Mouse (Mus musculus) left cerebral cortex, adult 9 months (tissue): Measurements from ENCODE around the gene Ndel1.

Experiments
- DNase-seq, 2 experiments: peaks; one replicate each; pipeline ENCODE4 v3.0.0; 2022; ENCODE audit warnings: low spot score in 2 of 2

Ndel1 gene

DNA sequence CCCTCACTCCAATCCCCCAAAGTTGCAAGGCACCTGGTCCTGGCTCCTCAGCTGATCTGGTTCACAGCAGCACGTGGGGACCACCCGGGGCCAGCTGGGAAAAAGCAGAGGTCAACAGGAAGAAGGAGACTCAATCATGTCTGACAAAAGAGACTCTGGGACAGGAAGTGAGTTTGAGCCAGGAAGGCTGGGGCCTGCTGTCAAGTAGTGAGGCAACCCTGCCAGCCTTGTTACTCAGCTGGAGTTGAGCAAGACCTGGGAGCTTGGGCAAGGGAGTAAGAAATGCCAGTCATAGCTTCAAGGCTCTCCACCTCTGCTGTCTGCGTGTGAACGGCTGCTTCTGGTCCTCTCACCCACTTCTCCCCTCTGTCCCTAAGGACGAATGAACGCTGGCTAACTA is at the start of gene Ndel1:
TSS of gene Ndel1 (minus strand) at position 111 of the 400 bp plus-strand sequence.
- no peak for DNase-seq

DNA sequence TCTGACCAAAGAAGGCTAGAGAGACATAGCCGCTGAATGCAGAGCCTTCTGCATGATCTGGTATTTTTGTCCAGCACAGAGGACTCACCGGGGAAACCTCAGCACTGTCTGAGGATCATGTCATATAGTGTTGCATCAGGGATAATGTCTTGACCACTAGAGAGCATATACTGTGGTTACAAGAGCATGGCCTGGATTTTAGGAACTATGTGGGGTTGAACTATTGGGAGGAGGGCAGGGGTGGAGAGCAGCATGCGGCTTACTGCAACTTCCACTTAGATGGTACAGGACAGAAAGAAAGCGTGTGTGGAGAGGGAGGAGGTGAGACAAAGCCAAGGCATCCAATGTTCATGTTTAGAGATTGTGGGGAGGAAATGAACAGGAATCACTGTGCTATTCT is 42.9 kb upstream of the Ndel1 start:
- DNase-seq: no peak

DNA sequence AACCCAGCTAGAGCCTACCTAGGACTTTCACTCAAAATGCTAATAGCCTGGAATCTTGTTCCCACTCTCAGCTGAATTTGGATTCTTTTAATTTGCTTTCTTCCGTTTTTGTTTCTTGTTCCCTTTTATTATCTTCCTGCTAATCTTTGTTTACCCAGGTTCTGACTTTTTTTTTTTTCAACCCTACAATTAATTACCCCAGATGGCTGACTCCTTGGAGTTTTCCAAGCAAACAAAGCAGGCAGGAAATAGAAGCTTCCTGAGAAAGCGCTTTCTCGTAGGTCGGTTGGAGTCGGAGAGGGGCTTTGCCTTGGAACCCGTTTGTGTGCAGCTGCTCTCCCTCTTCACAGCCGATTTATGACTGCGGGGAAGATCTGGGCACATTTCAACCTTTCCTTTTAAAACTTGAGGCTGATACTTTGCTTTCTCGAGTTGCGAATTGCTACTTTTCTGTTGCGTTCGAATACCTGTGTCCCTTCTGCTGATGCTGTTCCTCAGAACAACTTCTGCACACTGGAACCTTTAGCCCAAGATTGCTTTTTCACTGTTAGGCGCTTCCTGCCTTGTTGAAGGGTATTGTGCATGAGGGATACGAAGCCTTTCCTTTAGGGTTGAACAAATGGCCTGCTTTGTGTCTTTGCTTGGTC is 40.0 kb upstream of the Ndel1 start:
- DNase-seq: no peak

- no peak for DNase-seq
These were observed 37.3 kb upstream of the Ndel1 start for GRCm38 (mm10) chr11:68908846-68909503.

DNA sequence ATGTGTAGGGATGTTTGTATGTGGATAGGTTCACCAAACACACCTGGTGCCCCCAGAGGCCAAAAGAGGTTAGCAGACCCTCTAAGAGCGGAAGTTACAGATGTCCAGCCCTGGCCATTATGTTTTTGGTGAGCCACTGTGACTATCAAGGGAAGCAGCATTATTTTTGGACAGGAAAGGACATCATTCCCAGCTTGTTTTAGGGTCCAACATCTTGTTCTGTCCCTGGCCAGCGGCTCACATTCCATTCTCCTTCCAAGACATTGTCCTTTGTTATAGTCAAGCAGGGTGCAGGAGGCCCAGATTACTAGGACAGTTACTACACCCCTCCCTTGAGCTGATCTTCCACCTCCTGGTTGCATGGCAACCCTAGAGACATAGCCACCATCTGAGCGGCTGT is 35.6 kb upstream of the Ndel1 start:
- DNase-seq: no peak

DNA sequence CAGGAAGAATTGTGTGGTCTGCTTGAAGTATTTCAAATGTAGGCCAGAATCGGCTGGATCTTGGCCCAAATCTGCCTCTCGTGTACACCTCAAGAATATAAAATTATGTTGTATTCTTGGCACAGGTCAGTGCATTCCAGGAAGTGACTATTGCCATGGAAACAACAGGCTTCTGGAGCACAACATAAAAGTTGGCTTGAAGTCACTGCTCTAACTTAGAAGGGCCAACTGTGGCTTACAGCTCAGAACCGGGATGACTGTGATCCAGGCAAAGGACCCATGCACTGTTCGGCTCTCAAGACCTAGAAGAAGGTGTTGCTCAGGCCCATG is 34.8 kb upstream of the Ndel1 start:
- no peak for DNase-seq

- DNase-seq: no peak
These were observed 34.2 kb upstream of the Ndel1 start for GRCm38 (mm10) chr11:68905665-68906460.

DNA sequence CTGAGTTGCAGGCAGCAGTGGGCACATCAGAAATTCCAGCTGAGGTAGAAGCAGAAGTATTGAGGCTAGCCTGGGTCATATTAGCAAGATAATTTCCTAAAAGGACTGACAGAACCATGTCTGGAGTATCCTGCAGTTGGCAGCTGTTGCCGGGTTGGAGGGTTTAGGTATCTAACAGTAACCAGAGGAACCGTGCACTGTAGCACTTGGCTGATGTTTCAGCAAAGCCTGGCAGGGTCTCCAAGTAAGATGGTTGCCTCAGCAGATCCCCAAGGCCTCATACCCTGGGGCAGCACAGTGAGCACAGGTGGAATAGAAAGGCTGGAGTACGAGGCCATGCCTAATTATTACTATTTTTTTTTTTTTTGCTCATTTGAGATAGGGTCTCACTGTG is 33.5 kb upstream of the Ndel1 start:
- DNase-seq: no peak

GRCm38 (mm10) chr11:68904375-68905137 is 32.9 kb upstream of the Ndel1 start:
- peak in 1 of 2 experiments; percentile 88 for DNase-seq

GRCm38 (mm10) chr11:68903775-68904174 is 32.1 kb upstream of the Ndel1 start:
- no peak for DNase-seq

- DNase-seq: no peak
These were observed 31.2 kb upstream of the Ndel1 start for GRCm38 (mm10) chr11:68902823-68903222.

GRCm38 (mm10) chr11:68902367-68902766 is 30.7 kb upstream of the Ndel1 start:
- no peak for DNase-seq

DNA sequence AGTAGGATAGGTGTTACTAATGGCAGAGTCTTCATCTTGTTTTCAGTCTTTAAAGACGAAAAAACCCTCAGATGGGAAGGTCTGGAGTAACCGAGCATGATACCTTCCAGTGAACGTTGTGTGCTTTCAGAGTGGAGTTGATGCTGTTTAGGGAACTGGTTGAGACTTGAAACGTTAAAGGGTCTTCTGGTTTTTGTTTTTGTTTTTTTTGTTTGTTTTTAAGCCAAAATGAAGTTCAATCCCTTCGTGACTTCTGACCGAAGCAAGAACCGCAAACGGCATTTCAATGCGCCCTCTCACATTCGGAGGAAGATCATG is 30.3 kb upstream of the Ndel1 start:
- DNase-seq: no peak

GRCm38 (mm10) chr11:68901351-68902046 is 29.8 kb upstream of the Ndel1 start, which contains the start of gene Rpl26:
Rpl26 (plus strand) TSS chr11:68901583.
- peak; percentile 92 to 100 for DNase-seq

DNA sequence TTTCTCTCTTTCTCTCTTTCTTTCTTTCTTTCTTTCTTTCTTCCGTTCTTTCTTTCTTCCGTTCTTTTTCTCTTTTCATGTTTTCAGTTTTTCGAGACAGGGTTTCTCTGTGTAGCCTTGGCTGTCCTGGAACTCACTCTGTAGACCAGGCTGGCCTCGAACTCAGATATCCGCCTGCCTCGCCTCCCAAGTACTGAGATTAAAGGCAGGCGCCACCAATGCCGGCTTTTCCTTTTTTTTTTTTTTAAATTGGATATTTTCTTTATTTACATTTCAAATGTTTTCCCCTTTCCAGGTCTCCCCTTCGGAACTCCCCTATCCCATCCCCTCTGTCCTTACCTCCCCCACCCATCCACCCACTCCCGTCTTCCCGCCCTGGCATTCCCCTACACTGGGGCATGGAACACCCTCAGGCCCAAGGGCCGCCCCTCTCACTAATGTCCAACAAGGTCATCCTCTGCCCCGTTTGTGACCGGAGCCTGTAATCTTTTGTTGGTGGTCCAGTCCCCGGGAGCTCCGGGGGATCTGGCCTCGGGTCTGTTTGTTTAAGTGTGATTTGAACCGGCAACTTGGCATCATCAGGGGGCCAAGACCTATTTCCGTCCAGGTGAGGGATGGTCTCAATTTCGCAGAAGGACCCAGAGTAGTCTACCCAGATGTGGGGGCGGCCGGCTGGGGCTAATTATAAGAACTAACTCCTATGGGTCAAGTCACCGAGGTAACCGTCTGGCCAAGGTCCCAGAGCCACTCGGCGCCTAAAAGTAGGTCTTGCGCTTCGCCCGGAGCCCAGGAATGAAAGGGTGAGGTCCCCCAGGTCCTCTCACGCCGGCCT is 29.1 kb upstream of the Ndel1 start:
- no peak for DNase-seq

GRCm38 (mm10) chr11:68899815-68900214 is 28.2 kb upstream of the Ndel1 start:
- no peak for DNase-seq

GRCm38 (mm10) chr11:68898790-68899189 is 27.1 kb upstream of the Ndel1 start:
- DNase-seq: no peak

- no peak for DNase-seq
These were observed 26.2 kb upstream of the Ndel1 start for GRCm38 (mm10) chr11:68897838-68898237.

DNA sequence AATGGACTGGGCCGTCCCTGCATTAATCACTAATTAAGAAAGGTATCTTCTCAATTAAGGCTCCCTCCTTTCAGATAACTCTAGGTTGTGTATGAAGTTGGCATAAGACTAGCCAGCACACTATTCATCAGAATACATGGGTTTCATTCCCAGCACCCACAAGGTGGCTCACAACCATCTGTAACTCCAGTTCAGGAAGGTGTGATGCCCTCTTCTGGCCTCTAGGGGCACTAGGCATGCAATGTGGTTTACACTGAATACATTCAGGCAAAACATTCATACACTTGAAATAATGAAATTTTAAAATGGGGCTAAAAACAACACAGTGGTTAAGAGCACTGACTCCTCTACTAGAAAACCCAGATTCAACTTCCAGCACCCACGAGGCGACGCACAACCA is 25.5 kb upstream of the Ndel1 start:
- peak in 1 of 2 experiments; percentile 32 for DNase-seq

DNA sequence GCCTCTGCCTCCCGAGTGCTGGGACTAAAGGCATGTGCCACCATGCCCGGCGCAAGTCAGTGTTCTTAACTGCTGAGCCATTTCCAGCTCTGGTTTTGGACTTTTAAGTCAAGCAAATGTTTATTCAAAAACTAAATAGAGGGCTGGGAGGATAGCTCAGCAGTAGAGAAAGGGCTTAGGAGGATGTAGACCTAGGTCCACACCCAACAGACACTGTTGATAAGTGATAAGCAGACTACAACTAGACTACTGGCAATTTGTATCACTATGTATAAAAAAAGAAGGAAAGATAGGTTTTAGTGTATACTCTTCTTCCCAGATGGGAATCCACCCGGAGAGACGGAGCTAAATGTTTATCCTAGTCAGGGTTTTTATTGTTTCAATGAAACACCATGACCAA is 24.6 kb upstream of the Ndel1 start:
- no peak for DNase-seq
